In genomic region chr2:119798246-119798927, GRCm38 (mm10) we compare ENCODE assay signal across 8 mouse cellular contexts. TPM values are rescaled to one million over a fixed set of nuclear protein-coding genes. Genes with fewer than 3 reads are reported as not detected.
DNase-seq lines count a peak whose midpoint lies in the region; ATAC-seq and TF ChIP-seq lines count a peak whose summit lies in the region.

No protein-coding gene starts in this region.

- peak; percentile 62 for TF ChIP-seq CTCF in ES-Bruce4 (IDR thresholded peaks at IDR 0.05; ENCODE audit: low read depth, low read length)
- TF ChIP-seq CTCF in lung, postnatal 0 days (IDR thresholded peaks at IDR 0.05): peak; percentile 79

- no peak for TF ChIP-seq POLR2A in ES-Bruce4 (IDR thresholded peaks at IDR 0.05; ENCODE audit: insufficient read depth, low read length)

- H3K4me3 ChIP-seq in ES-Bruce4 (ENCODE audit: low read depth, low read length): no peak overlapping the region
- no peak overlapping the region for H3K4me3 ChIP-seq in lung, postnatal 0 days (ENCODE audit: low read depth, low read length)

- WGBS in lung, postnatal 0 days: 10% methylated on average over 13 of the region's 13 CpGs

- DNase-seq in 3134 (ENCODE audit: extremely low read depth, insufficient read length, low spot score): peak; percentile 52
- peak; percentile 64 for DNase-seq in cerebellum, adult 8-10 months
- peak; percentile 49 for DNase-seq in heart, adult 8-10 months (ENCODE audit: low spot score)
- peak; percentile 45 for DNase-seq in kidney, adult 9 months
- peak; percentile 89 for DNase-seq in lung, postnatal 0 days (ENCODE audit: low spot score)
- peak; percentile 44 for DNase-seq in retina, postnatal 7 days (ENCODE audit: low read depth, low spot score)
- DNase-seq in frontal cortex, postnatal 10 days (ENCODE audit: low spot score in 2 of 2): no peak

- peak overlapping the region; percentile 100; the same call in 1 of the 2 replicates for H3K4me2 ChIP-seq in lung, postnatal 0 days (replicated peaks; ENCODE audit: low read depth, low read length)

- H3K36me3 ChIP-seq in ES-Bruce4 (ENCODE audit: control insufficient read depth, insufficient read depth, low read length, poor library complexity, severe bottlenecking): no peaks in the 10 kb centered on the region
- H3K36me3 ChIP-seq in lung, postnatal 0 days (ENCODE audit: insufficient read depth, low read length): no peaks in the 10 kb centered on the region

- H3K9ac ChIP-seq in ES-Bruce4 (ENCODE audit: low read depth, poor library complexity, severe bottlenecking): no peak overlapping the region
- no peak overlapping the region for H3K9ac ChIP-seq in lung, postnatal 0 days (replicated peaks; ENCODE audit: low read depth)

- no peaks in the 10 kb centered on the region for H3K27me3 ChIP-seq in ES-Bruce4 (ENCODE audit: control insufficient read depth, insufficient read depth, low read length, poor library complexity, severe bottlenecking)
- no peaks in the 10 kb centered on the region for H3K27me3 ChIP-seq in lung, postnatal 0 days (replicated peaks; ENCODE audit: insufficient read depth, low read length)

- no peak overlapping the region for H3K27ac ChIP-seq in ES-Bruce4 (ENCODE audit: insufficient read depth, low read length)
- H3K27ac ChIP-seq in lung, postnatal 0 days (ENCODE audit: low read length): no peak overlapping the region

- H3K4me1 ChIP-seq in ES-Bruce4 (ENCODE audit: control insufficient read depth, insufficient read depth, low read length): peaks cover 10% of the 10 kb centered on the region
- no peaks in the 10 kb centered on the region; the same call in 1 of the 2 replicates for H3K4me1 ChIP-seq in lung, postnatal 0 days (ENCODE audit: insufficient read depth, low read depth, low read length)

- ATAC-seq in lung, postnatal 0 days: peak; percentile 58

- TF ChIP-seq EP300 in ES-Bruce4 (IDR thresholded peaks at IDR 0.05; ENCODE audit: insufficient read depth, low read depth, low read length): no peak
- TF ChIP-seq EP300 in lung, postnatal 0 days (IDR thresholded peaks at IDR 0.05): 0 out of 2 replicates have a peak, but pooled peaks have one; percentile 19

- no peaks in the 10 kb centered on the region for H3K9me3 ChIP-seq in ES-Bruce4 (replicated peaks; ENCODE audit: control insufficient read depth, insufficient read depth, low read length, poor library complexity, severe bottlenecking)
- H3K9me3 ChIP-seq in lung, postnatal 0 days (ENCODE audit: low read length): no peaks in the 10 kb centered on the region

RNA-seq across cellular contexts. Expression of gene Tyro3, which starts 0.9 kb away (rescaled TPM):
- 38.4 and 45.2 TPM in 2 replicates for polyA plus RNA-seq in ES-Bruce4 (2011; ENCODE audit: insufficient read depth, insufficient read length, low read depth, missing spikeins)
- 1 to 10 TPM; 1.7 to 3.3 (median 2.2) TPM for total RNA-seq in heart, adult 8-10 months (2022)
- 7.3 and 7.9 TPM in 2 replicates for polyA plus RNA-seq in lung, postnatal 0 days (2015; fragmentation: Nextera tagmentation; extraction: Ambion mirVana)

RNA-seq across cellular contexts. Expression of gene Rpap1, which starts 11.1 kb away (rescaled TPM):
- polyA plus RNA-seq in ES-Bruce4 (2011; ENCODE audit: insufficient read depth, insufficient read length, low read depth, missing spikeins): 42.6 and 43.3 TPM in 2 replicates
- 10 to 100 TPM; 11.9 to 13.7 (median 13.4) TPM for total RNA-seq in heart, adult 8-10 months (2022)
- 10.0 and 11.0 TPM in 2 replicates for polyA plus RNA-seq in lung, postnatal 0 days (2015; fragmentation: Nextera tagmentation; extraction: Ambion mirVana)

RNA-seq across cellular contexts. Expression of gene Ltk, which starts 38.2 kb away (rescaled TPM):
- 1.1 and 1.6 TPM in 2 replicates for polyA plus RNA-seq in ES-Bruce4 (2011; ENCODE audit: insufficient read depth, insufficient read length, low read depth, missing spikeins)
- not detected for total RNA-seq in heart, adult 8-10 months (2022)
- polyA plus RNA-seq in lung, postnatal 0 days (2015; fragmentation: Nextera tagmentation; extraction: Ambion mirVana): 0.79 and 1.3 TPM in 2 replicates

RNA-seq across cellular contexts. Expression of gene Itpka, which starts 56.2 kb away (rescaled TPM):
- polyA plus RNA-seq in ES-Bruce4 (2011; ENCODE audit: insufficient read depth, insufficient read length, low read depth, missing spikeins): 1.6 and 1.7 TPM in 2 replicates
- total RNA-seq in heart, adult 8-10 months (2022): under 1 TPM; 0.23 to 0.79 (median 0.54) TPM
- polyA plus RNA-seq in lung, postnatal 0 days (2015; fragmentation: Nextera tagmentation; extraction: Ambion mirVana): 6.5 and 6.6 TPM in 2 replicates

Comparison
In these comparisons a context has a peak if more than half of its experiments do, and no peak if none do; other contexts are left out.
1. DNase-seq: peak in 3134 (single experiment), cerebellum, adult 8-10 months (single experiment), heart, adult 8-10 months (single experiment), kidney, adult 9 months (single experiment), lung, postnatal 0 days (single experiment) and retina, postnatal 7 days (single experiment); none in frontal cortex, postnatal 10 days (0 of 2).